Mouse (Mus musculus): ENCODE data around the gene Madcam1.

- no peak for TF ChIP-seq POLR2A (IDR thresholded peaks at IDR 0.05; ENCODE audit: insufficient read length, low read depth)
- no peak for TF ChIP-seq POLR2AphosphoS2 (IDR thresholded peaks at IDR 0.05; ENCODE audit: insufficient read length, low read depth)
- TF ChIP-seq TCF12 (IDR thresholded peaks at IDR 0.05; ENCODE audit: insufficient read depth, poor library complexity, severe bottlenecking): no peak
- TF ChIP-seq SRF (IDR thresholded peaks at IDR 0.05; ENCODE audit: control insufficient read depth, insufficient read length, low read depth): no peak
- TF ChIP-seq USF1 (IDR thresholded peaks at IDR 0.05; ENCODE audit: low read depth): no peak
- TF ChIP-seq MAX (IDR thresholded peaks at IDR 0.05; ENCODE audit: low read depth): no peak
- no peak for TF ChIP-seq E2F4 (IDR thresholded peaks at IDR 0.05; ENCODE audit: insufficient read depth)
- no peak for TF ChIP-seq CEBPB (IDR thresholded peaks at IDR 0.05; ENCODE audit: insufficient read depth, poor library complexity, severe bottlenecking)
- TF ChIP-seq MYOD1 (IDR thresholded peaks at IDR 0.05; ENCODE audit: control insufficient read depth in 1 of 3, insufficient read length in 2 of 3, low read depth in 2 of 3): no peak
- no peak for TF ChIP-seq MYOG (IDR thresholded peaks at IDR 0.05; ENCODE audit: control insufficient read depth in 1 of 3, insufficient read depth in 1 of 3, insufficient read length in 2 of 3, low read depth in 2 of 3)
- no peak for TF ChIP-seq REST (IDR thresholded peaks at IDR 0.05; ENCODE audit: insufficient read depth, insufficient read length)
These were observed 2.1 kb downstream of the Madcam1 start for GRCm38 (mm10) chr10:79666493-79666892.

Measured in myocyte (in vitro differentiated cells).